Mouse (Mus musculus) testis, adult 2 months (tissue): ENCODE measurements around the gene Gon4l.

Experiments
- CTCF ChIP-seq: fragments of 200-500 bp; IDR thresholded peaks from 2 replicates; pipeline ENCODE4 v1.5.1; 2012; ENCODE audit warnings: low read depth, mild to moderate bottlenecking, inconsistent platforms, low read length, moderate library complexity; ENCODE audit not compliant: control insufficient read depth, insufficient read depth, insufficient replicate concordance
- POLR2A ChIP-seq: fragments of 200-500 bp; IDR thresholded peaks from 2 replicates; pipeline ENCODE4 v1.6.1; 2012; ENCODE audit warnings: low read depth, mild to moderate bottlenecking, inconsistent platforms, low read length, moderate library complexity; ENCODE audit not compliant: control insufficient read depth

DNA sequence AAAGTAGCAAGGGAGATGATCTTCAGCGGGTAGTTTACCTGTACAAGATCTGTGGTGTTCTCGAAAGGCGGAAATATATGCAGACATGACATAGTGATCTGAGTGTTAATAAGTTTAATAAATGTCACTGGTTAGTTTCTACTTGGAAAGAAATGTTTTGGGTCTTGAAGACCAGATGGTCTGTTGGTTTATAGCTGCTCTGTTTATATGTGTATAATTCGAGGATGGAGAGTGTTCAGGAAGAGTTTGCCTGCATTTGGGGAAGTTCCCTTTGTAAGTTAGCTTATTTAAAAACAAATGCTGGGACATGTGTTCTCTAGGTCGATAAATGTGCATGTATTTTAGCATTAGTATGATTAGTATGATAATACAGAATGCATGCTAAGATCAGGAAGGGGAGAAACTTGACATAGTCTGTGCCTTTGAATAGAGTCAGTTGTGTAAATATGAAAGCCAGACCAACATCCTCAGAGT lies 116.3 kb downstream of the Gon4l start:
- no peak for TF ChIP-seq CTCF
- no peak for TF ChIP-seq POLR2A
